Mouse (Mus musculus): ENCODE measurements around the gene Panx1. TPM values are rescaled to one million over a fixed set of nuclear protein-coding genes. Genes with fewer than 3 reads are reported as not detected.

The Panx1 gene
- polyA plus RNA-seq, 1 experiment from 2014 or later: 16.0 TPM

GRCm38 (mm10) chr9:15035979-15036378 is 9.3 kb downstream of the Panx1 start:
- no peaks in the 10 kb centered on the region for H3K36me3 ChIP-seq (ENCODE audit: inconsistent target)
- 94% methylated on average over 7 of the region's 7 CpGs for WGBS (ENCODE audit: missing documents)
- H3K4me3 ChIP-seq (ENCODE audit: inconsistent target): no peak overlapping the region
- H3K79me2 ChIP-seq (ENCODE audit: inconsistent target): peaks cover 43% of the 10 kb centered on the region
- H3K27ac ChIP-seq: peak overlapping the region; percentile 61

- WGBS (ENCODE audit: missing documents): 46% methylated on average over 7 of the region's 7 CpGs
- H3K27ac ChIP-seq: peak overlapping the region; percentile 46
Measured at GRCm38 (mm10) chr9:15034546-15035273, 10.6 kb downstream of the Panx1 start.

GRCm38 (mm10) chr9:15033568-15034160 is 11.6 kb downstream of the Panx1 start:
- Histone ChIP-seq H3K27ac (peak overlapping the region; percentile 46), H3K36me3 (ENCODE audit: inconsistent target) (no peaks in the 10 kb centered on the region), H3K79me2 (ENCODE audit: inconsistent target) (peaks cover 26% of the 10 kb centered on the region; the same call in 1 of the 2 replicates), H3K4me3 (ENCODE audit: inconsistent target) (no peak overlapping the region)
- WGBS (ENCODE audit: missing documents): 78% methylated on average over 5 of the region's 5 CpGs

More at GRCm38 (mm10) chr9:15034546-15035273, 10.6 kb downstream of the Panx1 start:
- Histone ChIP-seq H3K4me3 (ENCODE audit: inconsistent target) (no peak overlapping the region), H3K79me2 (ENCODE audit: inconsistent target) (peaks cover 31% of the 10 kb centered on the region; the same call in 1 of the 2 replicates), H3K36me3 (ENCODE audit: inconsistent target) (no peaks in the 10 kb centered on the region)

GRCm38 (mm10) chr9:15032797-15033196 is 12.5 kb downstream of the Panx1 start:
- Histone ChIP-seq H3K36me3 (ENCODE audit: inconsistent target) (no peaks in the 10 kb centered on the region), H3K79me2 (ENCODE audit: inconsistent target) (peaks cover 26% of the 10 kb centered on the region; the same call in 1 of the 2 replicates), H3K27ac (no peak overlapping the region), H3K4me3 (ENCODE audit: inconsistent target) (no peak overlapping the region)
- WGBS (ENCODE audit: missing documents): 85% methylated on average over 4 of the region's 4 CpGs

- H3K4me3 ChIP-seq (ENCODE audit: inconsistent target): no peak overlapping the region
- 94% methylated on average over 8 of the region's 8 CpGs for WGBS (ENCODE audit: missing documents)
- no peaks in the 10 kb centered on the region for H3K36me3 ChIP-seq (ENCODE audit: inconsistent target)
- H3K79me2 ChIP-seq (ENCODE audit: inconsistent target): peaks cover 13% of the 10 kb centered on the region; the same call in 1 of the 2 replicates
- no peak overlapping the region for H3K27ac ChIP-seq
Measured at GRCm38 (mm10) chr9:15030771-15031170, 14.5 kb downstream of the Panx1 start.

- Histone ChIP-seq H3K79me2 (ENCODE audit: inconsistent target) (peaks cover 12% of the 10 kb centered on the region; the same call in 1 of the 2 replicates), H3K36me3 (ENCODE audit: inconsistent target) (no peaks in the 10 kb centered on the region), H3K27ac (no peak overlapping the region), H3K4me3 (ENCODE audit: inconsistent target) (no peak overlapping the region)
- WGBS (ENCODE audit: missing documents): 59% methylated on average over 4 of the region's 5 CpGs
Measured at GRCm38 (mm10) chr9:15029025-15029727, 16.1 kb downstream of the Panx1 start.

- Histone ChIP-seq H3K79me2 (ENCODE audit: inconsistent target) (peaks cover 5% of the 10 kb centered on the region; the same call in 1 of the 2 replicates), H3K36me3 (ENCODE audit: inconsistent target) (no peaks in the 10 kb centered on the region), H3K4me3 (ENCODE audit: inconsistent target) (no peak overlapping the region), H3K27ac (no peak overlapping the region)
- 59% methylated on average over 3 of the region's 3 CpGs for WGBS (ENCODE audit: missing documents)
Measured at GRCm38 (mm10) chr9:15027725-15028124, 17.6 kb downstream of the Panx1 start.

- 100% methylated on average over 1 of the region's 1 CpGs for WGBS (ENCODE audit: missing documents)
Measured at GRCm38 (mm10) chr9:15023049-15023448, 22.2 kb downstream of the Panx1 start.

GRCm38 (mm10) chr9:15021156-15021555 is 24.1 kb downstream of the Panx1 start:
- no peak overlapping the region for H3K27ac ChIP-seq
- no peak overlapping the region for H3K4me3 ChIP-seq (ENCODE audit: inconsistent target)
- H3K36me3 ChIP-seq (ENCODE audit: inconsistent target): no peaks in the 10 kb centered on the region
- WGBS (ENCODE audit: missing documents): 90% methylated on average over 9 of the region's 9 CpGs
- H3K79me2 ChIP-seq (ENCODE audit: inconsistent target): no peaks in the 10 kb centered on the region

More at GRCm38 (mm10) chr9:15023049-15023448, 22.2 kb downstream of the Panx1 start:
- Histone ChIP-seq H3K27ac (no peak overlapping the region), H3K4me3 (ENCODE audit: inconsistent target) (no peak overlapping the region), H3K36me3 (ENCODE audit: inconsistent target) (no peaks in the 10 kb centered on the region), H3K79me2 (ENCODE audit: inconsistent target) (no peaks in the 10 kb centered on the region)

- H3K27ac ChIP-seq: no peak overlapping the region
- no peaks in the 10 kb centered on the region for H3K79me2 ChIP-seq (ENCODE audit: inconsistent target)
- no peaks in the 10 kb centered on the region for H3K36me3 ChIP-seq (ENCODE audit: inconsistent target)
- 86% methylated on average over 5 of the region's 5 CpGs for WGBS (ENCODE audit: missing documents)
- H3K4me3 ChIP-seq (ENCODE audit: inconsistent target): no peak overlapping the region
Measured at GRCm38 (mm10) chr9:15020561-15021080, 24.7 kb downstream of the Panx1 start.

- Histone ChIP-seq H3K79me2 (ENCODE audit: inconsistent target) (no peaks in the 10 kb centered on the region), H3K36me3 (ENCODE audit: inconsistent target) (no peaks in the 10 kb centered on the region), H3K4me3 (ENCODE audit: inconsistent target) (no peak overlapping the region), H3K27ac (peak overlapping the region; percentile 74)
- WGBS (ENCODE audit: missing documents): 11% methylated on average over 5 of the region's 5 CpGs
Measured at GRCm38 (mm10) chr9:15018756-15019131, 26.5 kb downstream of the Panx1 start.

- no peaks in the 10 kb centered on the region for H3K36me3 ChIP-seq (ENCODE audit: inconsistent target)
- no peak overlapping the region for H3K4me3 ChIP-seq (ENCODE audit: inconsistent target)
- peak overlapping the region; percentile 74 for H3K27ac ChIP-seq
- 16% methylated on average over 18 of the region's 18 CpGs for WGBS (ENCODE audit: missing documents)
- no peaks in the 10 kb centered on the region; the same call in 1 of the 2 replicates for H3K79me2 ChIP-seq (ENCODE audit: inconsistent target)
Measured at GRCm38 (mm10) chr9:15017791-15018755, 27.2 kb downstream of the Panx1 start.

- WGBS (ENCODE audit: missing documents): 66% methylated on average over 7 of the region's 7 CpGs
- no peaks in the 10 kb centered on the region for H3K36me3 ChIP-seq (ENCODE audit: inconsistent target)
Measured at GRCm38 (mm10) chr9:15015223-15015956, 29.9 kb downstream of the Panx1 start.

More at GRCm38 (mm10) chr9:15015223-15015956, 29.9 kb downstream of the Panx1 start:
- Histone ChIP-seq H3K79me2 (ENCODE audit: inconsistent target) (no peaks in the 10 kb centered on the region; the same call in 1 of the 2 replicates), H3K27ac (no peak overlapping the region), H3K4me3 (ENCODE audit: inconsistent target) (no peak overlapping the region)

Measured in macrophage (primary cell).